Mouse (Mus musculus): ENCODE data around the gene Pon3.

GRCm38 (mm10) chr6:5172571-5172970, 83.5 kb downstream of the Pon3 start:
- TF ChIP-seq CTCF (conservative IDR thresholded peaks at IDR 0.05; ENCODE audit: low read length) (no peak), POU5F1 (IDR thresholded peaks at IDR 0.05; ENCODE audit: borderline replicate concordance, low read length) (no peak)

Measured in E14TG2a.4 (cell line).